Mouse (Mus musculus): ENCODE results near the gene Mafg. TPM values are rescaled to one million over a fixed set of nuclear protein-coding genes. Genes with fewer than 3 reads are reported as not detected.

Gene Mafg
- total RNA-seq, 2 experiments from 2014 or later: 77.3 to 86.3 TPM

DNA sequence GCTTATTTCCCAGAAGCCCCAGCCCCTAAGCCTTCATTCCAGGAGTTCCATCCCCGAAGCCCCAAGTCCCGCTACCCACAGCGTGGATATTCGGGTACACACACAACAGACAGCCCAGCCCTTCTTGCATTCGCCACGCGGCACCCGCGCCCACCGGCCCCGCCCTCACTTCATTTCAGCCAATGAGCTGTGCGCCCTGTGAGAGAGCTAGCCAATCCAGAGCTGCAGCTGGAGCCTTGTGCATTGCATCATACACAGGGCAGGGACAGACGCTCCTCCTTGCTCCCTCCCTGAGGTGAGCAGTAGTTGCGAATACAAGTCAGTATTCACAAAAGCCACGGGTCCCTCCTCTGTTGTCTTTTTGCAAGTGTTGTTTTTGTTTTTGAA lies 10.2 kb upstream of the Mafg start, which contains the start of gene Pycr1:
Pycr1 (minus strand) TSS at position 169 of the 387 bp plus-strand sequence.
- DNase-seq: peak; percentile 92 to 93

DNA sequence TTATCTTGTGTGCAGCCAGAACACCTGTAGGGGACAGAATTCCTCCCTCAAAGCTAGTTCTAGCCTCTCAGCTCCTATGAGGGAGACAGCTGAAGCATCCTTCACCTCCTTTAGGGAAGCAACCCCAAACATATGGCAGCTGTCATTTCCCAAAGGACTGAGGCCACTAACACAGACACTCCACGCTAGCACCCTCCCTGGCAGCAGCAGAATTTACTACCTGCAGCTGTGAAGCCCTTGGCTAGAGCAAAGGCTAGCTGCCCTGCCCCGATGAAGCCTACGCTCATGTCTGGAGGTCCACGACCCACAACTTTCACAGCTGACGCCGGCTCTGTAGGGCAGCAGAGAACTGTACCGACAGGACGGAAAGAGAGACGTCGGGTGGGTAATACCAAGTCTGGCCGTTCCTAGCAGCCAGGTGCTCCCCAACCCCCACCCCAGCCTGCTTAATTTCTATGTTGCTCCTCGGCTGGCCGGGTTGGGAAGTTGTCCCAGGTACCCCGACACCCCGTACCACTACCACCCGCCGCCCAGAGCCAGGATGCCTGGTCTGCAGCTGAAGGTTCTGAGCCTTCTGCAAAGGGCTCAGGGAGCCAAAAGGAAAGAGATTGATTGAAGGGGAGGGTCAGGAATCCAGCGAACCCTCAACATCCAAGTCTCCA lies 9.7 kb upstream of the Mafg start:
- DNase-seq: no peak

DNA sequence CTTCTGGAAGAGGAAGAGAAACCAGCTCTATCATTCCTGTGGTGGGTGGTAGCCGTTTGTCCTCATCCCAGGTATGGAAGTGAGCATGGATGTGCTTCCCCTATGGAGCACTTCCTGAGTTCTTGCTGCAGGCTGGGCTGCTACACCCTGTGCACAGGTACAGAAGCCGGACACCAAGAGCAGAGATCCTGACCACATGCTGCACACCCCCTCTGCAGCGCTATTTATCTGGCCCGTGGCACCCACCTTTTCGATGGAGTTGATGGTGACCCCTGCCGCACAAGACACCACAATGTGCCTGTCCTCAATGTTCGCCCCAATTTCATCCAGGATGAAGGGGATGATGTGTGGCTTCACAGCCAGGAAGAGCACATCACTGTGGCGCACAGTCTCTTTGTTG lies 8.5 kb upstream of the Mafg start:
- DNase-seq: no peak

DNA sequence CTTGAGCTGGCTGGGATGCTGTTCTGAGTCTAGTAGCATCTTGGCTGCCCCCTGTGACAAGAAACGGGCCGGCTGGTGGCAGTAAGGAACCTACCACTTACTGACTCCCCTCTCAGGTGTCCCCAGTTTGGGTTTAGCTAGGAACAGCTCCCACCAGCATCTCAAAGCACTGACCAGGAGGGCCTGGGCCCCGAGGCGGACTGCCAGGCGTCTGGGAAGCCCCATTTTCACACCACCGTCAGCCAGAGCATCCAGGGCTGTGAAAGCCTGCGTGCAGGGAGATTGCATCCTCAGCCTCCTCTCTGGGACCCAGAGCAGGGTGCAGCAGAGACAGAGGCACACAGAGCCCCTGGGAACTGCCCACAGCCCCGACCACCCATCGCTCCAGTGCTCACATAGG lies 7.9 kb upstream of the Mafg start:
- no peak for DNase-seq

DNA sequence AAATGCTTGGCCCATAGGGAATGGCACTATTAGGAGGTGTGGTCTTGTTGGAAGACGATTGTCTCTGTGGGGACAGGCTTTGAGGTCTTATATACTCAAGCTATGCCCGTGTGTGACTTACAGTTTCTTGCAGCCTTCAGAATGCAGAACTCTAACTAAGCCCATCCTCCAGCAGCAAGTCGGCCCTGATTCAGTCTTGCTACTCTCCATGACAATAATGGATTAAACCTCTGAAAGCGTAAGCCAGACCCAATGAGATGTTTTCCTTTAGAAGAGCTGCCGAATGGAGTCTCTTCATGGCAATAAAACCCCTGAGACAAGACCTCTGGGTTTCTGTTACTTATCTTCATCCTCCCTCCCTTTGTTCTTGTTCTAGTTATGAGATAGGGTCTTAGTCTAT lies 1.4 kb upstream of the Mafg start:
- DNase-seq: no peak

DNA sequence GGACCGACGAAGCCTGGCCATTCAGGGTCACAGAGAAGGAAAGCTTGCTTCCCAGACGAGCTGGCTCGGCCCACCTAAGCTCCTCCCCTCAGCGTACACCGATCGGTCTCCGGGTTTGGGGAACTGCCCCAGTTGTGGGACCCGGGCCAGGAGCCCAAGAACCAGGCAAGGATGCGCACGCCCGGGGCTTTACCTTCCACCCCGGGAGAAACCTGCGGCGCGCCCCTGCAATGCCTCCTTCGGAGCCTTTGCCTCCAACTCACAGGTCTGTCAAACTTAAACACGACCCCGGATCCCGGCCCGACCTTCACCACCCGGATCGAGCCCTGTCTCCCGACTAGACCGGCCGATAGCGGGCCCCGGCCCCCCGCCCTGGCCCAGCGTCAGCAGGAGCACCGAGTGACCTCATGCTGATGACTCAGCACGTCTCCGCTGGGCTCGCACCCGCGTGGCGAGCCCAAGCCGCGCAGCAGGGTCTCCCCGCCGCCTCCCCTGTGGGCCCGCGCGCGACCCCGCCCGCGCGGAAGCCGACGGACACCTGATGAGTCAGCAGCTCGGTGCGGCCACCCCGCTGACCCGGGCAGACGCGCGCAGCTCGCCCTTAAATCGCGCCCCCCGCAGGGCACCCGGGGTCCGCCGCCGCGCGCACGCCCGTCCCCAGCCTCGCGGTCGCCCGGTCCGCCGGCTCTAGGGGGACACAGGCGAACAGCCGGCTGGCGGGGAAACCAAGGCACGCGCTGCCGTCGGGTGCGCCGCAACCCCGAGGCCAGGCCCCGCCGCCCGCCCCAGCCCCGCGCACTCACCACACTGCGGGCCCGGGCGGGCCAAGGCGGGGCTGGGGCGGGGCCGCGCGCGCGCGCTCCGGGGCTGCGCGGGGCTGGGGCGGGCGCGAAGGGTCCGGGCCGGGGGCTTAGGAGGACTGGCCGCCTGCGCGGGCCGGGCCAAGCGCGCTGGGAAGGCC lies 561 bp downstream of the Mafg start:
- peak; percentile 60 to 61 for DNase-seq

DNA sequence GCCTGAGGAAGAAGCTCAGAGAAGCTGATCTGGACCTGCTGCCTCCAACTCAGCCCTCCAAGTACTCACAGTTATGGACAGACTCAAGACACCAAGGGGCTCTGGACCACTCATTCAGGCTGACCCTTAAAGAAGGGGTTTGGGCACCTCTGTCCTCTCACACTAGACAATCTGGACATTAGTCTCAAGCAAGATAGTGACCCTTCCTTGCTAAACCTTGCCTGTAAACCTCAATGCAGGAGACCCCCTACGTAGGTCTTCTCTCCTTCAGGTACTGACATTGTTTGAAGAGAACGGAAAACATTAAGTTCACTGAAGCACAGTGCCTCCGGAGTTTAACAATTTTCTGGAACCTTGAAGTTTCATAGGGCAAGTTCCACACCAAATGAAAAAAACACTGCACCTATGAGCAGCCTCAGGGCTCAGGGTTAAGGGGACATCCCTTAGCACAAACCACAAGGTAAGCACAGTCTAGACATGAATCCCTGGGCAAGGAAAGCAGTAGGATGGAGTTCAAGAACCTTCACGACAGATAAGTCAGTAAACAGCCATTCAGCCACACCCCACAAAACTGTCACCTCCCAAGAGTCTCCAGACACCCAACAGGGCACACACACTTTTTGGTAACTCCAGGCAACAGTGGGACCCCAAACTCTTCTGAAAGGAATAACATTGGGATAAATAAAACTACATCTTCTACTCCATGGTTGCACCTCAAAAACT lies 1.5 kb downstream of the Mafg start:
- no peak for DNase-seq

DNA sequence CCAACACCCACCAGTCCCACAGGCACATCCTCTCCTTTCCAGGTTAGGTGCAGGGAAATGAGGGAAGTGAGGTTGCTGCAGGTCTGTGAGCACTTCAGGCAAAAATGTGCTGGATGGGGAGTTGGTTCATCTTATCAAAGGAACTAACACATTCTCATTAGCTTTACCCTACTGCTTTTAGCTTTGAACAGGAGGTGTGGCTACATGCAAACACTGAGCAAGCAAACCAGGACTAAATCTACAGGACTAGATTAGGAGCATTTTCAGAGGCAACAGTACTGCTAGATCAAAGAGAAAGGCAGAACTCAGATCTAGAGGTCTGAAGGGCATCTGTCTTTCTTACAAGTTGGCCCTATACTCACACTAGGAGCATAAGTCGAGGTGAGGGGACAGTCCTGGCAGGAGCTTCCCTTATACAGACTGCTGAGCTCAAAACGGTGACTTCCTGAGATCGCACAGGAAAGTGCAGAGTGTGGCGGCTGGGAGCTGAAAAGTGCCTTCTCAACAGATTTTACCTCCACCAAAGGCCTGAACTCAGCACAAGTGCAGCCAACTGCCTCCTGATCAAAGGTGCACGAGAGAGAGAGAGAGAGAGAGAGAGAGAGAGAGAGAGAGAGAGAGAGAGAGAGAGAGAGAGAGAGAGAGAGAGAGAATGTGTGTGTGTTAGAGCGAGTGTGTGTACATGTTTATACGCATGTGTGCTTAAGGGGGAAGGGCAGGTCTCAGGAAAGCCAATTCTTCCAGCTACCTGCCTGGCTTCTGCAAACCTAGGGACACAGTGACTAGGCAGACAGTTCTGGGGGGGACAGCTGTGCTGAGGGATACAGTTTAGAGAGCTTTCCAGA lies 2.3 kb downstream of the Mafg start:
- DNase-seq: no peak

DNA sequence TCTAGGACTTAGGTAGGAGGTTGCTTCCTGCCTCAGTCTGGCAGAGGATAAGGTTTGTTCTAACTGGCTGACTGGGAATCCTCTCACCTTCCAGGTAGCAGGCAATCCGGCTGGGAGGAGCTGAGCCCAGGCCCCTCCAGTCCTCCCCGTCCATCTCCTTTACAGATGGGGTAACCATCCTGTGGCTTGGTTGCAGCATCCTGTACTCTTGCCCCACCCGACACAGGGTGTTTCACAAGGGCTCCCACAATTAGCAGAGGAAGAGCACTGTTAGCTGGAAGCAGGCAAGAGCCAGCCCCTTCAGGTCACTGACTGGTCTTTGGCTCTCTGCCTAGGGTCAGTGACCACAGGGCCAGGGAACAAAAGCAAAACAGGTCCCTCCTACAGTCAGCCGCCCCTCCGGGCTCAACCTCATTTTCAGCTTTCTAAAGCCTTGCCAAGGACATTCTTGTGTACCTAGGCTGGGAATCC lies 3.0 kb downstream of the Mafg start:
- no peak for DNase-seq

DNA sequence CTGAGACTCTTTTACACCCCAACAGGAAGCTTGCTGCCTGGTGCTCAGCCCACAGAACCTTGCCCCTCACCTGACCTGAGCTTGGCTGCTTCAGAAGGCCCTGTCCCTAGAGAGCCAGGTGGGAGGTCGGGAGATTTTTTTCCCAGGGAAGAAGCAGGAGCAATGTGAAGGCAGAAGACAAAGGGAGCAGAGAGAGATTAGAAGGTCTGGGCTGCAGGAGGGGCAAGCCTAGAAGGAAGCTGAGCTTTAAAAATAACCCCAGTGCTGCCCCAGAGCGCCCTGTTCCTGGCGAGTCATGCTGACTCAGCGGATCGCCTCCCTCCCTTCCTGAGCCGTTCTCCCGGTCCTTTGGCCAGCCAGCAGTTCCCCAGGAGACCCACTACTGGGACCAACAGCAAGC lies 3.5 kb downstream of the Mafg start:
- DNase-seq: no peak

DNA sequence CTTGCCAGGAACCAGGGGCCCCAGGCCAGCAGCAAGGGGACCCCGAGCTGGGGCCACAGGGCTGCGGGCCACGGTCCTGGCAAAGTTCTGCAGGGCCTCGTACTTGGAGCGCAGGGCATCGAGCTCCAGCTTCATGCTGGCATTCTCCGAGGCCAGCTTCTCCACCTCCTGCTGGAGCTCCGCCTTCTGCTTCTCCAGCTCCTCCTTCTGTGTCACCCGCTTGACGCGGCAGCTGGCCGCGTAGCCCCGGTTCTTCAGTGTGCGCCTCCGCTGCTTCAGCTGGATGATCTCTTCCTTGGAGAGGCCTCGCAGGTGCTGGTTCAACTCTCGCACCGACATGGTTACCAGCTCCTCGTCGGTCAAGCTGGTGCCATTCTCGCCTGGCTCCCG lies 4.1 kb downstream of the Mafg start:
- DNase-seq: no peak

DNA sequence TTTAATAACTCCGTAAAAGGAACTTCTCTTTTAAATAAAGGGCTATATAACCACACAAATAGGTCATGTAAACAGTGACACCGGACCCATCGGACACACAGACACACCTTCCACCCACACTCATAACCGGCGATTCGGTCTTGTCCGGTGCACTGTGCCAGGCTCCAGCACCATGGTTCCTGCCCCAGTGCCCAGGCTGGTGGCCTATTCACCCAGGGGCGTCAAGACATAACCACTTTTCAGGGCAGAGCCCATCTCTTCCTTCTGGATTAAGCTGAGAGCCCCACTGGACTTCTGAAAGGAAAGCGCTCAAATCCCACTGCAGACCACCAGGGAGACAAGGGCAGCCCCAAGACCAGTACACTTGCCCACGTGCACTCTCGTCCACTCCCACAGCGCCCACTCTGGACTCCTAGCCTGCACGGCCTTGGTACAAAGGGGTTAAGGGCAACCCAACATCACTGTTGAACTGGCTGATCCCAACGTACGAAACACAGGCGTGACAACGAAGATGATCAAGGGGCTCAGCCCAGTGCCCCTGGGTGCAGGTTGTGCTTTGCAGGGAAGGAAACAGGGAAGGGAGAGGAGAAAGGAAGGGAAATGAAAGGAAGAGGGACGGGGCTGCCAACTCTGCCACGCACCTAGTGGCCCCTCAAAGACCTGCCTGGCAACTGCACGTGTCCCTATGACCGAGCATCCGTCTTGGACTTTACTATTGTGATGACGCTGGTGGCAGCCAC lies 4.6 kb downstream of the Mafg start:
- no peak for DNase-seq

DNA sequence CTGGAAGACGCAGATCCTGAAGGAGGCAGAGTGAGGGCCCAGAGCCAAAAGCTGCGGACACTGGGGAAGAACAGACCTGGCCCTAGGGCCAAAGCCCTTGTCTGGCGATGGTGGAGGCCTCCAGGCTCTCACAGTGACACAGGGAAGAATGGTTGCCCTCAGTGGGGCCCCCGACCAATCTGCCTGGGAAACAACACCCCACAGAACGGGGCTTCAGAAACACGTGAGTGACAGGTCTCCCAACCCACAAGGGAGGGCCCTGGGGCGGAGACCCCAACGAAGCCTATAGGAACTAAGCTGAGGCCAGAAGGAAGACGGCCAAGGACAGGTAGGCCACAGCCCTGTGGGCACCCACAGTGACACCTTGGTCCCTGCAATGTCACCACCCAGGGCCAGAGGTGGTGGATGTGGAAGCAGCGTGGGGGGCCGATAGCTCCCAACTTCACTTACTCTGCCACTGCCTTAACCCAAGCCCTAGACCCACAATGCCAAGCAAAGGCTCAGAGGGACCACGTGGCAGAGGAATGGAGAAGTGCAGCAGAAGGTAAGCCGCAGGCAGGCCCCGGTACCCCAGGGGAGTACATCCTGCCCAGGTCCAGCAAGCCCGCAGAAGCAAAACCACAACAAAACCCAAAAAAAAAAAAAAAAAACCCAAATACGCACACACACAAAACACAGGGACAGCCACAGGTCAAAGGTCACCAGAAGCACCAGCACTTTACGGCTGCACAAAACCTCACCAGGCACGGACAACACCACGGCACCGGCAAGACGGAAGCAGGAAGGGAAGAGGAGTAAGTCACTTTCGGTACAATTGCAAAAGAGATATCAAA lies 5.7 kb downstream of the Mafg start:
- DNase-seq: no peak

DNA sequence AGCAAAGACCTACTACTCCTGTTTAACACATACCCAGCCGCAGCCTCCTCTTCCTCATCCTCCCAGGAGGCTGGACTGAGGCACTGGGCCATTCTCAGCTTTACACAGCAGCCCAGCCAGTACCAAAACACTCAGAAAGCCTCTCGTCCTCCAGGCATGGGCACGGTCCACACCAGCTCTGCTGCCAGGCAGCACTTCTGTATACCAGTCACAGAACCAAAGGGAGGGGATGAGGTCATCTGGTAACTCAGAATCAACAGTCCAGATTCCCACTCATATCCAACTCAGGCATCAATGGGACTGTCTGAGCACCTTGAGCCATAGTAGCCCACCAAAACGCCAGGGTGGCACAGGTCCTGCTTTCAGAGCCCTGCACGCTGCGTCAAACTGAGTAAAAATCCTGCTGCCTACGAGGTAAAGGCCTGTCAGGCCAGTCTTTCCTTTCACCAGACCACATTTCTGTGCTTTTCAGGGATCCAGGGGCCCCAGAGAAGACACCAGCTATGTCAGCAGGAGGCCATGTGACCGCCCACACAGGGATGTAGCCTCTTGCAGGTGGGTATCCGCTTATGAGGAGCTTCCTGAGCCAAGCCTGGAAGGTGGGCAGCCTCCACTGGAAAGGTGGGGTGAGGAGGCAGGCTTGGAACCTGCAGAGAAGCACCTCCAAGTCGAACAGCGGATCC lies 6.5 kb downstream of the Mafg start:
- DNase-seq: no peak

DNA sequence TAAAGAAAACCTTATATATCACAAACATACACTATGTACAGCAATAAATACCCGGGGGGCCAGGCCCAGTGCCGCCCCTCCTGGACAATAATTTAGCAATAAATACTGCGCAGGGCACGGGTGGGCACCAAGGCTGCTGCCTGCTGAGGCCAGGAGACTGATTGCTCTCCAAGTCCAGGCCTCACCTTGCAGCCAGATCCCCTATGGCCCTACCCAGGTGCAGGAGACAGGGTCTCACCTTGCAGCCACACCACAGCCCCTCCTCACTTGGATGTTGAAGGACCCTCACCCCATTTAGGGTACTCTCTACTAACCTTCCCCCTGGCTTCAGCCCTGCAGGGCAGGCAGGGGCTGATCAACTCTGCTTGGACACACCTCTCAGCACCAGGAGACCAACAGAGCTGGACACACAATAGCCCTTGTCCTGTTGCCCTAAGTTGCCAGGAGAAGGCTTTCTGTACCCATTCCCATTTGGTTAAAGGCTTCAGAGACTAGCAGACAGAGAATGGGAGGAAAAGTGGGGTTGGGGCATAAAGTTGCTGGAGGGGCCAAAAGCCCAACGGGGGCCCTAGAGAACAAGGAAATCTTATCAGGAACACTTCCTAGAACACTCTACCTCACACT lies 8.1 kb downstream of the Mafg start, which contains the start of gene Sirt7:
Sirt7 (minus strand) TSS at position 89 of the 624 bp plus-strand sequence.
- no peak for DNase-seq

DNA sequence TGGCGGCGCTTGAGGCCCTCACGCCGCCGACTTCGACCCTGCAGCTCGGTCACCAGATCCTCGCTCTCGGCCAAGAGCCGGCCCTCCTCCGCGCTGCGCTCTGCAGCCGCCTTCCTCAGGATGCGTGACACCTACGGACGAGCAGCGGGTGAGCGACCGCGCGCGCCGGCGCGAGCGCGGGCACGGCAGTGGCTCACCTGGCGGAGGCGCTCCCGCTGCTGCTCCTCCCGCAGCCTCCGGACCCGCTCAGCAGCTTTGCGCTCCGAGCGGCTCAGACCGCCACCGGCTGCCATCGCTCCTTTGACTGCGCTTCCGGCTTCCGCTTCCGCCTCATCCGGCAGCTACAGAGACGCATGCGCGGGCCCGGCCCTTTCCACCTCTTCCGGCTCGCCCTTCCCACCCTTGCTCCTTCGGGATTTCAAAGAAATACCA lies 8.7 kb downstream of the Mafg start:
- DNase-seq: peak; percentile 84 to 85

DNA sequence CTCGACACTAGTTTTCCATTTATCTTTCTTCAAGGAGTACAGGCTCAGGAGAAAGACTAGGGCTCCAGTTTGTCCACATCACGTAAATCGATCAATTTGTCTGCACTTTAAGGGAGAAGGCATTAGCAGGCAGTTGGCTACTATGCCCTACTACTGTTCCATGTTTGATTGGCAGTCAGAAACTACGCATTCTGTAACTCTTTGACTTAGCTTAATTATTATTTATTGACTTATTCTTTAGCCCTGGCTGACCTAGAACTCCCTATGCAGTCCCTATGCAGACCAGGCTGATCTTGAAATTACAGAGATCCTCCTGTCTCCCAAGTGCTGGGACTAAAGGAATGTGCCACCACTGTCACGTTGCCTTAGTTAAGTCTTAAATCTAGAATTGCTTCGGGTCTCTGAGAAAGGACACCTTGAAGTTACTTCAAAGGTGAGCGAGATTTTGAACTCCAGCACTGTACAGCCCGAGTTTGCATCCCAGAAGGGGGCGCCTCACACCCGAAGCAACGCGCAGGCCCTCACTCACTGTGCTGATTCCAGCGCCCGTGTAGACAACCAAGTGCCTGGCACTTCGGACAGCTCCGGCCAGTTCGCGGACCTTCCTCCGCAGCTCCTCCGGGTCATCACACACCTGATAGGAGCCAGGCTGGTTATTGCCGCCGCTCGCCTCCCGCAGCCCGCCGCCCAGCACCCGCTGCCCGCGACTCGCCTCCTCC lies 9.3 kb downstream of the Mafg start:
- DNase-seq: peak in 1 of 2 experiments; percentile 57

DNA sequence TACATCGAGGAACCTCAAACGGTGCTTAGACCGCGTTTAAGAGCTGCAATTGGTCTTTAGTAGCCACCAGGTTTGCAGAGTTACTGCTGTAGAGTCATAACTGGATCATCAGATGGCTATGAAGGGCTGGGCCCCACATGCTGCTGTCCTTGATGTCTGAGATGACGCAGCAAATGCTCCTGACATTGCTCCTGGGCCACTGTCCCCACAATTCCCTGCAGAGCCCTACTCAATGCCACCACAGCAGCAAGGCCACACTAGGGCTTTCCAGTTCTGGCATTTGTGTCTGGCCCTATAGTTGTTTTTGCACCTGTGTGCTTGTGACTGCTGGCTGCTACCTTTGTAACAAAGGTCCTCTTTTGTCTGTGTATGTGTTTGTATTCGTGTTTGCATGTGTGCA lies 10.6 kb downstream of the Mafg start:
- DNase-seq: no peak

Data from layer of hippocampus, postnatal 36 days (tissue).